Mouse (Mus musculus) testis, postnatal 10 days (tissue): ENCODE data around the gene B3gnt4.
A peak's percentile ranks its signal among the peaks of the same experiment; 100 is the strongest.
"Not testable (repeated sequence)": the region's sequence is repeated elsewhere in the genome, so short reads cannot be mapped to it uniquely, and the experiment has no call there.

Experiments
- DNase-seq: peaks from one replicate; pipeline ENCODE4 v3.0.0; 2021; ENCODE audit warnings: low spot score

The B3gnt4 gene

GRCm38 (mm10) chr5:123510160-123510559, at the start of gene B3gnt4:
B3gnt4 (plus strand) TSS chr5:123510460.
- DNase-seq = no peak

DNA sequence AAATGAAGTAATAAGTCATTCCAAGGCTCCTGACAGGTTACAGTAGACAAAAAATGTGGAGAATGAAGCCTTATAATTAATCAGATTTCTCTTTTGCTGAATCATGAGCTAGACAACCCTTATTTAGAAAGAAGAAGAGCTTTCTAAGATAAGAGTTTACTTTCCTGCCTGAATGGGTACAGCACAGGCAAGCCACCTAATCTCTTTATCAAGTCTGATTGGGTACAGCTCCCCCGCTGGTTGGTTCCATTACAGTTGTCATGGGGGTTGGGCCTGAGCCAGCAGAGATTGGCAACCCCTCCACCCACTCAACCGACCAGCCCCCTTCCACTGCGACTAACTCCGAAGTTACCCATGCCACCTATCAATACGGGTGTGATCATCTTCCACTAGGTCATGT, 48.8 kb upstream of the B3gnt4 start:
- no peak for DNase-seq

GRCm38 (mm10) chr5:123464638-123465037, 45.6 kb upstream of the B3gnt4 start:
- DNase-seq = no peak

GRCm38 (mm10) chr5:123470784-123471400, 39.4 kb upstream of the B3gnt4 start:
- DNase-seq = no peak

DNA sequence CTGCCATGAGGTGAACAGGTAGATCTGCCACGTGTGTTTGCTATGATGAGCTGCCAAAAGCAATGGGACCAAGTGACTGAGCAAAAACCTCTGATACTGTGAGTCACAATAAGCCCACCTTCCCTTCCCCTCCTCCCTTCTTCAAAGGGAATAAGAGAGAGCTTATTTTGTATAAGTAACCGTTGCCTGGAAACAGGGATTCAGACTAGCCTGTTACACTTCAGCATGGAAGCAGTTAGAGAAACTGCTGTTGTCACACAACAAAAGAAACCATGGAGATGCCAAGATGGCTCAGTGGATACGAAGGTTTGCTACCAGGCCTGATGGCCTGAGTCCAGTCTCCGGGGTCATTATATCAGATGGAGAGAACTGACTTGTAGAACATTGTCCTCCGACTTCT, 36.4 kb upstream of the B3gnt4 start:
- DNase-seq = no peak

DNA sequence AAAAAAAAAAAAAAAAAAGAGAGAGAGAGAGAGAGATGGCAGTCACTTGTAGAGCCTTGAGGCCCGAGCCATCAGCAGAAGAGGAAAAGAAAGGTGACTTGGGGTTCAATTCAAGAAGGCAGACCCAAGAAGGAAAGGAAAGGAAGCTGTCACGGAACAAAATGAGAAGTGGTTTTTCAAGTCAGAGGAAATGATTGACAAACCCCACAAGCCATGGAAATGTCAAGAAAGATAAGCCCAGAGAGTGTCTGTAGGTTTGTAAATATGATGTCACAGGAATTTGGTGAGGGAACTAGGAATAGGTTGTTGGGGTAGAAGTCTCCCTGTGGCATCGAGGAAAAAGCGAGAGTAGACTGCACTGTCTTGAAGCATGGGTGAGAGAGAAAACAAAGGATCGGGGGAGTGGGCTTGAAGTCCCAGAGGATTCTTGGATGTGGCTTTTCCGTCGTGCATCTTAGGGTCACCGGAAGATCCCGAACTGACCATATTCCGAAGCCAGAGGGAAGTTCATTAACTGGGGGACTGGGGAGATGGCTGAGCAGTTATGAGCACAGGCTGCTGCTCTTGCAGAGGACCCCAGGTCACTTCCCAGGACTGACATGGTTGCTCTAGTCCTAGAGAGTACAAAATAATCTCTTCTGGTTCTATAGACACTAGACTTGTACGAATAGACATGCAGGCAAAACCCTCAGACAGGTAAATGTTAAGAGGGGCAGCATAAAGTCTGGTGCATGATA, 22.4 kb upstream of the B3gnt4 start:
- no peak for DNase-seq

GRCm38 (mm10) chr5:123489112-123489785, 21.0 kb upstream of the B3gnt4 start, which contains the start of the genes Lrrc43 and Il31:
Lrrc43 (plus strand) TSS chr5:123489305.
Il31 (minus strand) TSS chr5:123489489.
- no peak for DNase-seq

GRCm38 (mm10) chr5:123489935-123490334, 20.3 kb upstream of the B3gnt4 start:
- DNase-seq = no peak

GRCm38 (mm10) chr5:123499717-123500116, 10.5 kb upstream of the B3gnt4 start:
- DNase-seq = no peak

GRCm38 (mm10) chr5:123501973-123502372, 8.3 kb upstream of the B3gnt4 start:
- no peak for DNase-seq

DNA sequence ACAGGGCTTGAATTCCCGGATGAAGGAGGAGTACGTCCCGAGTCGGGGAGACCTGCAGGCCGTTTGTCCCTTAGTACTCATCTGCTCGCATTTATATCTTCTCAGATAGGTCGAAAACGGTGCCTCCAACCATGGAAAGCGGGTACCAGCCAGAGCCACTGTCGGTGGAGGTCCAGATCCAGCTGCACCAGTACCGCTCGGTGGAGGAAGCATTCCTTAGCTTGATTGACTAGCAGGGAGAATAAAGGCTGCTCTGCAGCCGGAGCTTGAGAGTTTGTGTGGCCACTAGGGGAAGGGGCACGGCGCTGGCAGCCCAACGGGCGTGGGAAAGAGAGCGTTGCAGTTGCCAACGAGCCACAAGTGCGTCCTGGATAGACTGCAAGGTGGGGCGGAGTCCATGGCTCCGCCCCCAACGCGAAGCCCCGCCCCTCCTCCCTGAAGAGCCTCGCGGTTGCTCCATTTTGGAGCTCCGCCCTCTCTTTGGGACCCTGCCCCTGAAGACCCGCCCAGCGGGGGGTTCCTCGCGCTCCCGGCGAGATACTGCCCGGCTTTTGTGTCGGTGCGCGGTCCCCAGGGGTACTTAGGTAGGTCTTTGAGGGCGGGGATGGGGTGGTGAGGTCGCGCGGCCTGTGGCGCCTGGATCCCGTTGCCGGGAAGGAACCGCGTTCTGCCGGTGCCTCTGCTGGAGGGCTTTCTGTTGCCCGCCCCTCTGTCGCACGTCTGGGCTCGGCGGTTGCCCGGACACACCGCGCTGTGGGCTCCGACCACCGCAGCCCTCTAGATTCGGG, 2.1 kb upstream of the B3gnt4 start:
- DNase-seq = peak; percentile 91

DNA sequence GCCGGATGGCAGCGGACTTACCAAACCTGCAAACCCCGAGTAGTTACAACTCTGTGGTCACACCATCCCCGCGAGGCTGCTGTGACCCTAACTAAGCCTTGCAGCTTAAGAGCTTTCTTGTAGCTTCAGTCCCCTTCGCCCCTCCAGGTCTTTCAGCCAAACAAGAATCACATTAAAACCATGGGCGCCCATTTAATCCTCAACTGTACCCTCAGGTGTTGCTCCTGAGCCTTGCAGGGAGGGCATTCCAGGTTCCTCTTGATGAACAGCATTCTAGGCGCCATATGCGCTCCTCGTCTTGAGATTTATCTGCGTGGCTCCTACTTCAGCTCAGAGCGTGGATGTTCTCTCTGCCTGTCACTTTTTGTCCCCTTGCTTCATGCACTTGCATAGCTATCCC, 1.3 kb upstream of the B3gnt4 start:
- DNase-seq = no peak

GRCm38 (mm10) chr5:123511426-123511825, 1.2 kb downstream of the B3gnt4 start:
- not testable (repeated sequence) for DNase-seq

DNA sequence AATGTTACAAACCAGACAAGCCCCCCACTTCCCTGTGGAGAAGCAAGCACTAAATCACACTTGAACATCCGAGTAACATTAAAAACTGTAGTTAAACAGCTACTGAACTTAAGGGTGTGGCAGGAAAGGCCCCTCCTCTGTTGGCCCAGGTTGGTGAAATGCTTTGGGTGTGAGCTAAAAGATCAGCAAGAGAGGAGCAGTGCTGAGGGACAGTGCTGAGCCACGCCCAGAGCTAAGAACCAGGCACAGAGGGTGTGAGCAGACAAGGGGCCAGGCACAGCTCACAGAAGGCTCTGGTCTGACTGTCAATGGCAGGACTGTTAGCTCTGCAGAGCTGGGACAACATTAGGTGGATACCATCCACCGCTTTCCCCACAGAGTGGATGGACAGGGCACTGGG, 1.8 kb downstream of the B3gnt4 start:
- no peak for DNase-seq

GRCm38 (mm10) chr5:123514871-123515270, 4.6 kb downstream of the B3gnt4 start:
- no peak for DNase-seq

- DNase-seq = peak; percentile 34
Observed at GRCm38 (mm10) chr5:123520666-123521065, 10.4 kb downstream of the B3gnt4 start.

DNA sequence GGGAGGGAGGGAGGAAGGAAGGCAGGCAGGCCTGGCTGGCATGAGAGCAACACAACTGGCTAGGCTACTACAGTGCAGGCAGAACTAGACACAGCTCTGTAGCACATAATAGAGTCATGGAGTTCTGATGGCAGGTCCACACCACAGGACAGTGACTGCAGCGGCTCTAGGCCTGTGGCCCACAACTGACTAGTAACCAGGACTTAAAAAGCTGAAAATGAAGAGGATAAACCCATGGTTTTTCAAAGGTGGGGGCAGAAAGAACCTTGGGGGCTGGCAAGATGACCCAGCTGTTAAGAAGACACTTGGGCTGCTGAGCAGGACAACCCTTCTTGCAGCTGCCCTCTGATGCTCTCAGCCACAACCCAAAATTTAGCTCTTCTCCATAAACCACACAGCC, 11.4 kb downstream of the B3gnt4 start:
- DNase-seq = peak; percentile 32

DNA sequence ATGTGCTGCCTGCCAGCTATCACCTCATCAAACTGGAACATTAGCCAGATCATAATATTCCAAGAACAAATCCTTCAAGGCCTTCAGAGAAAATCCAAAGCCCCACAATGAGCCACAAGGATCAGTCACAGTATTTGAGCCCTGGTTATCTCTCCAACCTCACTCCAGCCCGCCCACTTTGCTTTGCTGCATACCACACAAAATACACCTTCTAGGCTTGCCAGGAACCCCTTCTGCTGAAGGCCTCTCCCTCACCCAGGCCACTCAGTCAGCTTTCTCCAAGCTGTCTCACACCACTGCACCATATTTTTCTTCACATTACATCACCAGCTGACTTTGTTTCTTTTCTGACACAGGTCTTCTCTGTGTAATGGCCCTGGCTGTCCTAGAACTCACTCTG, 11.9 kb downstream of the B3gnt4 start:
- peak; percentile 32 for DNase-seq

DNA sequence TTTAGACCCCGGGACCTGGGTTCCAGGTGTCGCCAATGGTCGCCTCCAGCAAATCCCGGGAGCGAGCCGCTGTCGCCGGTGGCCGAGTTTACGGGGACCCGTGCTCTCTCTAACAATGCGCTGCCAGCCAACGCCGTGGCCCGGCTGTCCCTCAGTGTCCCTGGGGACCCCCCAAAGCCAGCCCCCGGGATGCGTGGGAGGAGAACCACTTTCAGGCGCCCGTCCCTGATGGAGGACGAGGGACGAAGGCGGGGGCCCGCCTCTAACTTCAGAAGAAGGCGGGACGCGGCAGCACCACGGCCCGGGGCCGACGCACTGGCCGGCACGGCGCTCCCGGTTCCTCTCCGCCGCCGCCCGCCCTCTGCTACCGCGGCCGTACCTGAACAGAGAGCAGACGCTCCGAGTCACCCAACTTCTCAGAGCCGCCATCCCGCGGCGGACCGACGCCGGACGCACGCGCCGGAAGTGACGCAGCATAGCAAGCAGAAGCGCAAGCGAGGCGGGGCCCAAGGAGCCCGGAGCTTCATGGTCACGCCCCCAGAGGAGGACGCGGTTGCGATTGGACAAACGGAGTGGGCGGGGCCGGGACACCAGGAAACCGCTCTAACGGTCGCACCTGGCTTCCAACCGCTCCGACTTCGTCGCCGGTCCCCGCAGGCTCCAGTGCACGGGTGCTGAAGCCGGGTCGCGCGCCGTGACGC, 13.6 kb downstream of the B3gnt4 start, which contains the start of gene Diablo:
TSS of gene Diablo (minus strand) at position 485 of the 701 bp plus-strand sequence.
- DNase-seq = peak; percentile 99

GRCm38 (mm10) chr5:123524393-123524750, 14.1 kb downstream of the B3gnt4 start:
- no peak for DNase-seq

DNA sequence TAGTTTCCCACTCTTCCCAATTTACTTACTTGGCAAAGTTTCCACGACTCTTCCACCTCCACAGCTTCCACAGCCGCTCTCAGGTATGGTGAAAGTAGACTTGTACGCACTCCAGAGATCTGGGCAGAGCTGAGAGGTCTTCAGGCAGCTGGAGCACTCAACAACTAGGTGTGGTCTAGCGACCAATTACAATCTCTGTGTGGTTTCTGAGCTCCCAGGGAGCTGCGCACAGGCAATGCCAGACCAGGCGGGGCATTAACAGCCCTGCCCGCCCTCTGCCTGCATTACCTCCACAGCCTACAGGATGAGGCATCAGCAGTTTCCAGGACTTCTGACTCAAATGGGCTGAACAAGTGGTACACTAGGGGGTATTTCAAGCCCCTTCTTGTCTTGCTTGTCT, 15.0 kb downstream of the B3gnt4 start, which contains the start of gene Gm49027:
TSS of gene Gm49027 (minus strand) at position 208 of the 400 bp plus-strand sequence.
- DNase-seq = peak; percentile 33
